Mouse (Mus musculus) c-Kit-positive CD71-positive TER-119-positive erythroid progenitor cells, embryonic 14.5 days (primary cell): ENCODE measurements at regions not wholly inside any gene's neighbourhood (a gene's known extent, or its start where the extent isn't known, plus 50 kb on each side); places are given as distances from the start of the nearest gene placed in this dataset.
"Not testable (repeated sequence)": the region's sequence is repeated elsewhere in the genome, so short reads cannot be mapped to it uniquely, and the experiment has no call there.

ENCODE experiments used
- DNase-seq: peaks from one replicate; pipeline ENCODE4 v3.0.0-alpha.2; 2013; ENCODE audit warnings: low spot score

- DNase-seq = no peak
Measured at GRCm38 (mm10) chr1:168680674-168681073, 248.6 kb upstream of the Pbx1 start.

GRCm38 (mm10) chr1:168676418-168677413 is 244.6 kb upstream of the Pbx1 start:
- DNase-seq = no peak

- DNase-seq = no peak
Measured at GRCm38 (mm10) chr1:168675741-168676140, 243.7 kb upstream of the Pbx1 start.

GRCm38 (mm10) chr1:168662755-168663284 is 230.8 kb upstream of the Pbx1 start:
- no peak for DNase-seq

DNA sequence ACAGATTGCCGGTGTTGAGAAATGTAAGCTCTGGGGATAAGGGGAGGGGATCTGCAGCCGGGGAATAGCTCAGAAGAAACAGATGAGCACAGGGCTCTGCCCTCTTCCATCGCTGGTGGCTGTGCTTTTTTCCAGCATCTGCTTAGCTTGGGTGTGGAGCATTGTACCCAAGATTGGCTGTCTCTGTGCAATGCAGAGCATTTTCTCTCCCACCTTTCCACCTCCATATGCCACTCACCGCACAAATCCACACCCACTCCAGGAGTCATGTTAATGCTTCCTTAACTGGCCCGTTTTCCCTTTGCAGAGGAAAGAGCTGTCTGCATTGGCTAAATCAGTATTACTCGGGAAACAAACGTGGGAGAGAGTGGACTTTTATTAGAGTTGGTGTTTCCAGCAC is 228.9 kb upstream of the Pbx1 start:
- DNase-seq = no peak

GRCm38 (mm10) chr1:168659578-168659977 is 227.5 kb upstream of the Pbx1 start:
- no peak for DNase-seq

GRCm38 (mm10) chr1:168632837-168633236 is 200.8 kb upstream of the Pbx1 start:
- no peak for DNase-seq

DNA sequence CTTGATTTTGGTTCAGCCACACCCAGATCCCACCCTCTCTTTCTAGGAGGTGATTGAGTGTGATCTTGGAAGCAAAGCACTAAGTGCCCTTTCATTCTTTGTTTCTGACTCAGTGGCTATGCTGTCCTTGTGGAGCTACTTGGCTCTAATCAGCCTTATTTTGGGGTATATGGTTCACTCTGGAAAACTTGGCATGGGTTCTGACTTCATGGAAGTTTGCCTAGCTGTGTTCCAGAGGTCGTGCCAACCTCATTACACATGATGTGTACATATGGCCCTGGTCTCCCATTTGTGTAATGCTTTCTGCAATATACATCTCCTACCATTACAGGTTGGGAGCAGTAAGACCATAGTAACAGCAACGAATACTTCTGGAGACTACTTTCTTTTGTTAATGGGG is 199.9 kb upstream of the Pbx1 start:
- DNase-seq = no peak

GRCm38 (mm10) chr1:168601967-168602366 is 169.9 kb upstream of the Pbx1 start:
- not testable (repeated sequence) for DNase-seq

DNA sequence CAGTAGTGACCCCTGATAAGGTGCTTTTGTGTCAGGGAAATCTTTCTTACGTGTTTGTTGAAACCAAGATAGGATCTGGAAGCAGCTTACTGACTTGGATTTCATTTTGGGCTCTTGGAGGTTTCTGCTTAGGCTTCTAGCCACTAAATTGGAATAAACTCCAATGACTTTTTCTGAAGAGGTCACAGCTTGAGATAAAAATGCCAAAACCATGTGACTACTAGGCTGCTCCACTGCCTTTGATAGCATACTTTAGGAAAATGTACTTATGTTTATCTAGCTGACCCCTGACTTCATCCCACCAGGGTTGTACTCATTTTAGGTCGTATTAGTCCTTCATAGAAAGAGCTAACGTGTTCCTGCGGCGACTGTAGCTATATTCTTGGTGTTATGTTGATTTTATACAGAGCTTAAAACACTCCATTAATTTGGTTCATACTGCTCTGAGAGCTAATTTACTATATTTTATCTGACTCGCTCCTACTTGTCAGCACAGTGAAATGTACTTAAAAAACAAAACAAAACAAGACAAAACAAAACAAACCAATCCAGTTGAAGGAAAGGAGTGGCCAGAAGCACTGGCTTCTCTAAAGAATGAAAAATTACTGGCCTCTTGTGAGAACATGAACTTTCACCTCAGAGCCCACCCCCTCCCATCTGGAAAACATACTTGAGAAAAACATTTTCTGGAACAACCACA is 168.5 kb upstream of the Pbx1 start:
- no peak for DNase-seq

GRCm38 (mm10) chr1:168598191-168598667 is 166.2 kb upstream of the Pbx1 start:
- no peak for DNase-seq

- no peak for DNase-seq
Measured at GRCm38 (mm10) chr1:168597495-168597894, 165.4 kb upstream of the Pbx1 start.

- DNase-seq = no peak
Measured at GRCm38 (mm10) chr1:168584137-168584536, 152.1 kb upstream of the Pbx1 start.

GRCm38 (mm10) chr1:168582434-168582833 is 150.4 kb upstream of the Pbx1 start:
- DNase-seq = no peak

DNA sequence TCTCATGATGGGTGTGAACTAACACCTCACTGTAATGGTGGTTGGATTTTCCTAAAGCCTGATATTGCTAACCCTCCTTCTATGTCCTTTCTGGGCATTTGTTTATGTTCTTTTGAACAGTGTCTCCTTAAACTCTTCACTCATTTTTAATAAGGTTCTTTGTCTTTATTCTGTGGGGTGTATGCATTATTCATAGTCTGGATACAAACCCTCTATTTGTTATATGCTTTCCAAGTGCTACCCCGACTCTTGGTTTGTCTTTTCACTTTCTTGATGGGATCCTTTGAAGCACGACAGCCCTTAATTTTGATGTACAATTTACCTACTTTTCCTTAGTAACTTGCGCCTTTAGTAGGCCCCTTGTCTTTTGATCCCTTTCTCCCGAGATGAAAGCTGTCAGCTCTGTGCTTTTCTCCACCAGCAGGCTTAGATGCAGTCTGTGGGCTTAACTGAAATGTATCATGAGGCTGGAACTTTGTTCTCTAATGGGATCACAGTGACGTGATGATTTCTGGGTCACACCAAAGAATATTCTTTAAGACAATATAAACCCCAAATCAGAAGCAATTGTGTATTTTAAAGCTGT is 138.0 kb upstream of the Pbx1 start:
- DNase-seq = no peak

DNA sequence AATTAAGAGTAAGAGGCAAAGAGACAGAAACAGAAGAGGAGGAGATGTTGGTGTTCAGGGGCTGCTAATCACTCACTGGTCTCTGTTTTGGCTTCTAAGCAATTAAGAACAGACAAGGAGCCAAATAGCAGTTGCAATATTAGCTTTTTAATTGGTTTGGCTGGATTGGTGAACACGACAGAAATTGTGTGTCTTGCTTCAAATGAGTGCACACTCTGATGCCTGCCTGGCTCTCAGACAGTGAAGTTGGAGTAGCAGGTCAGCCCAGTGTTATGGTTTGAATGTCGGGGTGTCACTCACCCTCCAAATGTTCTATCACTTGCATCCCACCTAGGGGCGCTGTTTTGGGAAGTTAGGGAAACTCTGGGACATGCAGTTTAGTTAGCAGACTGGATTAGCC is 120.3 kb upstream of the Pbx1 start:
- DNase-seq = no peak

GRCm38 (mm10) chr1:168549807-168550435 is 117.9 kb upstream of the Pbx1 start:
- DNase-seq = no peak

DNA sequence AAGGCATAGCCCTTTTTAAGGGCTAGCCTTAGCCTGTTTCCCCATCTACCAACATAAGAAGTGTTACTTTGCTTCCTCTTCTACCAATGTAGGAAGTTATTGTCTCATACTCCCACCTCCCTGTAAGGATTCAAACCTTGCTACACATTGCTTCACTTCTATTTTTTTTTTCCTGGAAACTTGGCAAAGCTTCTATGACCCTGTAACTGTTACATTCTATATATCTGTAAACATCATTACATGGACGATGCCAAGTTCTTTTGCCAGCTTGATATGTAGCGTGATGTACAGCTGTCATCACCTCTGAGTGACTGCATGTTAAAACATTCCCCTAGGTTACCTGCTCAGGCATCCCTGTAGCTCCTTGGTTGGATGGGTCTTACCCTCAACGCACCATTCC is 114.1 kb upstream of the Pbx1 start:
- DNase-seq = no peak

DNA sequence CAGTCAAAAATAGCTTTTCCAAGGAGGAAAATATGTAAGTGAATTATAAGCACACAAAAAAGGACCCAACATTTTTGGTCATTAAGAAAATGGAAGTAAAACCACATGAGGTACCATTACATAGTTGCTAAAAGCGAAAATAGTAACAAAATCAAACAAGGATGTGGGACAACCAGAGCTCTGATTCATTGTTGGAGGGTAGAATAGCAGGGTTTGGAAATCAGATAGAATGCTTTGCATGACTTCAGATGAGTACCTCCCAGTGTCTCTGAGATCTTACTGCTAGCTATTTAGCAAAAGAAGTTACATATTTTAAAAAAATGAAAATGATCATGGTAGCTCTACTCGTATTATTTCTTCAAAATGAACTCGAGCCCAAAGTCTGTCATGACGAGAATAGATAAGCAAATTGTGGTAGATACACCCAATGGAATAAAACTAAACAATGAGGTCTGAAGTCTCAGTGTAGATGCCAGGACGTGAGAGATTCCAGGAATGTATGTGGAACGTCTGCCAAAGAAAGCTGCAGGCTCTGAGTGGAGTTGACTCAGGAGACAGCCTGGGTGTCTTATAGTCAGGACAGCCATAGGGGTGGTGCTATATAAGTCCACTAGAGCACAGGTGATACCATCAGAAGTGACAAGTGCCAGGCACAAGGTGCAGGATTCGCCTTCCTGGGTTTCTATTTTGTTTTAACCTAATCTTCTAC is 113.2 kb upstream of the Pbx1 start:
- DNase-seq = no peak

DNA sequence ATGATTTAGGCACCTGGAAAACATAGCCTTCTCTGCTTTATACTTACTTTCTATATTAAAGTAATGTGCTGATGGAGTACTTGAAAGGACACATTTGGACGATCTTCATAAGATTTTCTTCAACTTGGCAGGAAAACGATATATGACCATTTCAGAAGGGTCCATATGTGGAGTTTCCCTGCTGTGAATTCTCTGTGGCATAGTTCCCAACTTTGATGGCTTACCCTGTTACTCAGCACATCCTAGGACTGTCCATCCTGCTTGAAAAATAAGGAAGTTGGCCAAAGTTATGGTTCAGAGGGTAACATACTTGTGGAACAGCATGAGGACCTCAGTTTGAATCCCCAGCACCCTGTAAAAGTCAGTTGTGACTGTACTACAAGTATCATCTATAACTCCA is 109.2 kb upstream of the Pbx1 start:
- no peak for DNase-seq

DNA sequence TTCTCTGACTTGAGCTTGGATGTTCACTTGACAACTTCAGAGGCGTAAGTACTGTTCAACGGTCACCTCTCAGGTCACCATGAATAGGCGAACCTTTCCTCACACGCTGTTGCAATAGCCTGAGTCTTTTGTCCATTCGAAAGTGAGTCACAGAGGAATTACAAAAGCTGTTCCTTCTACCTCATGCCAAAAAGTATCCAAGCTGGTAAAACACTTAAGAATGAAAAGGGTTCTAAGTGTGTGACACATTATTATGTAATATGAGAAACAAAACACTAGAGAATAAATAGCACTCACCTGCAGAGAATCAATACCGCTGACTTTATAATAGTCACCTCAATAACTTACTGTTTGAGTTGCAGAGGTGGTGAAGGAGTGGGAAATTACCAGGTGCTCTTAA is 86.0 kb upstream of the Pbx1 start:
- DNase-seq = no peak
